Mouse (Mus musculus): ENCODE data around the gene Gnb3. TPM values are rescaled to one million over a fixed set of nuclear protein-coding genes. Genes with fewer than 3 reads are reported as not detected.
"Not testable (repeated sequence)": the region's sequence is repeated elsewhere in the genome, so short reads cannot be mapped to it uniquely, and the experiment has no call there.

The Gnb3 gene
- polyA plus RNA-seq, 1 experiment = not detected

DNA sequence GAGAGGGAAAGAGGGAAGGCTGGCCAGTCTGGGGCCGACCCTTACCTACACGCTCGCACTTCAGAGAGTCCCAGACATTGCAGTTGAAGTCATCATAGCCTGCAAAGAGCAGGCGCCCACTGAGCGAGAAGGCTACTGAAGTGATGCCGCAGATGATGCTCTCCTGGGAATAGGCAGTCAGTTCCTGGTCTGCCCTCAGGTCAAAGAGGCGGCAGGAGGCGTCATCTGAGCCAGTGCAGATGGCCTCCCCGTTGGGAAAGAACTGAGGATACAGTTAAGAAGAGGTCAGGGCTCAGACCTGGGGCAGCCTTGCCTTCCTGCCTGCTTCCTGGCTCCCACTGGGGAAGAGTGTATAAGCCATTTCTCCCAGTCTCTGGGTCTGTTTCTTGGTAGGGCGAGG lies 4.5 kb downstream of the Gnb3 start:
- H3K4me3 ChIP-seq (ENCODE audit: control insufficient read depth, low read depth, low read length) = no peak overlapping the region
- no peaks in the 10 kb centered on the region for H3K27me3 ChIP-seq (ENCODE audit: control insufficient read depth, insufficient read depth, low read length)
- H3K36me3 ChIP-seq (ENCODE audit: control insufficient read depth, insufficient read depth, low read length) = peaks cover 3% of the 10 kb centered on the region
- no peak for TF ChIP-seq POLR2A (IDR thresholded peaks at IDR 0.05; ENCODE audit: control insufficient read depth, low read depth, low read length)
- no peak for TF ChIP-seq CTCF (IDR thresholded peaks at IDR 0.05; ENCODE audit: control insufficient read depth, insufficient read depth, insufficient replicate concordance, low read depth, low read length)
- peaks cover under 1% of the 10 kb centered on the region; the same call in 1 of the 2 replicates for H3K4me1 ChIP-seq (ENCODE audit: control insufficient read depth, insufficient read depth, low read length)
- no peak overlapping the region for H3K27ac ChIP-seq (ENCODE audit: control insufficient read depth, insufficient read depth, low read depth, low read length)

DNA sequence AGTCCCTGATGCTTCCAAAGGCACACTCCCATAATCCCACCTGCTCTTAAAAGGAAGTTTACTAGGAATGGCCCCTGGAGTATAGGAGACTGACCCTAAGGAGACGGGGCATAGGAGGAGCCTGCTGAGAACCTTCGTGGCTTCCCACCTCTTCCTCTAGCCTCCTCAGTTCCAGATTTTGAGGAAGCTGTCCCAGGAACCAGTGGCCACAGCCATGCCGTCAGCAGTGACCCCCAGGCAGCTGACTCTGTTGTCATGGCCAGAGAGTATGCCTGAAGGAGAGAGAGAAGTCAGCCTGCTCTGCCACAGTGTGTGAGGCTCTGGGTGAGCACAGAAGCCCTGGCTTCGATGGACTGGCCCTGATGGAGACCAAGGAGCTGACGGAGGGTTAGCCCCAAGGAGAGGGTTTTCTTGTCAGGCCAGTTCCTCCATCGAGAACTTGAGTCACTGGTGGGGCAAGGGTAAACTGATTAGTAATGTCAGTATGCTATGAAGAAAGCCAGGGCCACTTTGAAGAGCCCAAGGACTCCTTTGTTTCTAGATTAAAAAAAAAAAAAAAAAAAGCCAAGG lies 5.5 kb downstream of the Gnb3 start:
- no peak overlapping the region for H3K4me3 ChIP-seq (ENCODE audit: control insufficient read depth, low read depth, low read length)
- no peaks in the 10 kb centered on the region for H3K27me3 ChIP-seq (ENCODE audit: control insufficient read depth, insufficient read depth, low read length)
- H3K36me3 ChIP-seq (ENCODE audit: control insufficient read depth, insufficient read depth, low read length) = peaks cover 3% of the 10 kb centered on the region
- TF ChIP-seq POLR2A (IDR thresholded peaks at IDR 0.05; ENCODE audit: control insufficient read depth, low read depth, low read length) (no peak), CTCF (IDR thresholded peaks at IDR 0.05; ENCODE audit: control insufficient read depth, insufficient read depth, insufficient replicate concordance, low read depth, low read length) (no peak)
- peaks cover 4% of the 10 kb centered on the region for H3K4me1 ChIP-seq (ENCODE audit: control insufficient read depth, insufficient read depth, low read length)
- no peak overlapping the region for H3K27ac ChIP-seq (ENCODE audit: control insufficient read depth, insufficient read depth, low read depth, low read length)

- Histone ChIP-seq H3K27ac (ENCODE audit: control insufficient read depth, insufficient read depth, low read depth, low read length) (no peak overlapping the region), H3K4me1 (ENCODE audit: control insufficient read depth, insufficient read depth, low read length) (peaks cover 10% of the 10 kb centered on the region), H3K27me3 (ENCODE audit: control insufficient read depth, insufficient read depth, low read length) (no peaks in the 10 kb centered on the region), H3K36me3 (ENCODE audit: control insufficient read depth, insufficient read depth, low read length) (peaks cover 3% of the 10 kb centered on the region), H3K4me3 (ENCODE audit: control insufficient read depth, low read depth, low read length) (no peak overlapping the region)
- TF ChIP-seq POLR2A (IDR thresholded peaks at IDR 0.05; ENCODE audit: control insufficient read depth, low read depth, low read length) = no peak
- no peak for TF ChIP-seq CTCF (IDR thresholded peaks at IDR 0.05; ENCODE audit: control insufficient read depth, insufficient read depth, insufficient replicate concordance, low read depth, low read length)
Observed at GRCm38 (mm10) chr6:124831649-124832048, 8.4 kb downstream of the Gnb3 start.

DNA sequence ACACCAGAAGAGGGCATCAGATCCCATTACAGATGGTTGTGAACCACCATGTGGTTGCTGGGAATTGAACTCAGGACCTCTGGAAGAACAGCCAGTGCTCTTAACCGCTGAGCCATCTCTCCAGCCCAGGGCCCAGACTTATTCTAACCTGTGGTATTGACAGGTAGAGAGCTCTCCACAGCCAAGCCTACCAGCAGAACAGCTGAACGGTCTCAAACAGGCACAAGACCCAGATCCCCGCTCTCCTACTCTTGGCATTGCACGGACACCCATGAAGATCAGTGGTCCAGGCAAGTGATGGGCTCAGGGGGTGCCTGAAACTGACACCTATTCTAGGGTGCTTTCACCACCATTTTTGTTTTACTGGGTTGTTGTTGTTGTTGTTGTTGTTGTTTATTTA lies 8.9 kb downstream of the Gnb3 start:
- H3K27me3 ChIP-seq (ENCODE audit: control insufficient read depth, insufficient read depth, low read length); H3K27ac ChIP-seq (ENCODE audit: control insufficient read depth, insufficient read depth, low read depth, low read length); H3K4me1 ChIP-seq (ENCODE audit: control insufficient read depth, insufficient read depth, low read length); H3K36me3 ChIP-seq (ENCODE audit: control insufficient read depth, insufficient read depth, low read length): not testable (repeated sequence)
- peak overlapping the region; percentile 27; the same call in 1 of the 2 replicates for H3K4me3 ChIP-seq (ENCODE audit: control insufficient read depth, low read depth, low read length)

DNA sequence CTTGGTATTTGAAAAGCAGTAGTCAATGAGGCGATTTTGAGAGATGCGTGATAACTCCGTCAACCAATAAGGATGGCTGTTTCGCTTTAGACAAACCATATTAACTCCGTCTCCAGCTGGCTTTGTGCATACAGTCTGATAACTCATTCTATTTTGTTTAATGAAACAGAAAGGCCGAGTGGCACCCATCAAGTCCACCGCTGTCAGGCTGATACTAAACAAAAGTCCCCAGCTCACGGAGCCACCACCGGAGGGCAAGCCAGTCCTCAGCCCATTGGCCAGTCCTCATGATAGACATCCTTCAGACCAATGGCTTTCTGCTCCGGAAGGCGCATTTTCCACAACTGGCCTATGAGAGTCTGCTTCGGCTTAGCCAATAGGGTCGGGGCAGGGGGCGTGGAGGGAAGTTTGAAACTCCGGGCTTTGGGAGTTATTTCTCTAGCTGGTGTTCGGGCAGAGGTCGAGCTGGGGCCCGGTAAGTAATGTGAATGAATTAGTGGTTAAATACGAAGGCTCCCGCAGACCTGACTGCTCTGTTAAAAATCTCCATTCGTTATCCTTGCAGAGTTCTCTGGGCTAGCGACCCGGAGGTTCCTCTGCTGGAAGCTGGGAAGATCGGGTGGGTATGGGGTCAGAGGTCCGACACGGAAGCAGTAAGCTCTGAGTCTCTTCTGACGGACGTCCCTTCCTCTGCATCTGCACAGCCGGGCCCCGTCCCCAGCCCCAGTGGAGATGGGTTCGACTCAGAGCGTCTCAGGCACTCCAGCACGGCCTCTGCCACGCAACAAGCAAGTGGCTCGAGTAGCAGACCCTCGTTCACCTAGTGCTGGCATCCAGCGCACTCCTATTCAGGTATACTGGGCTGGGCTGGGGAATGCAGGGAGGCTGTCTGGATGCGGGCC lies 10.0 kb downstream of the Gnb3 start:
- Histone ChIP-seq H3K27me3 (ENCODE audit: control insufficient read depth, insufficient read depth, low read length) (no peaks in the 10 kb centered on the region), H3K4me1 (ENCODE audit: control insufficient read depth, insufficient read depth, low read length) (peaks cover 10% of the 10 kb centered on the region), H3K4me3 (ENCODE audit: control insufficient read depth, low read depth, low read length) (peak overlapping the region; percentile 99), H3K27ac (ENCODE audit: control insufficient read depth, insufficient read depth, low read depth, low read length) (peak overlapping the region; percentile 98), H3K36me3 (ENCODE audit: control insufficient read depth, insufficient read depth, low read length) (peaks cover 3% of the 10 kb centered on the region)
- TF ChIP-seq POLR2A (IDR thresholded peaks at IDR 0.05; ENCODE audit: control insufficient read depth, low read depth, low read length) = peak; percentile 30; the same call in 1 of the 2 replicates
- no peak for TF ChIP-seq CTCF (IDR thresholded peaks at IDR 0.05; ENCODE audit: control insufficient read depth, insufficient read depth, insufficient replicate concordance, low read depth, low read length)

GRCm38 (mm10) chr6:124828868-124829798 lies 10.9 kb downstream of the Gnb3 start, which contains the start of the genes Usp5 and Cdca3:
Usp5 (minus strand) TSS chr6:124829484.
Cdca3 (plus strand) TSS chr6:124829547.
- Histone ChIP-seq H3K4me3 (ENCODE audit: control insufficient read depth, low read depth, low read length) (peak within 1 kb of the TSS; percentile 99), H3K36me3 (ENCODE audit: control insufficient read depth, insufficient read depth, low read length) (peaks cover 5% of the 10 kb centered on the region), H3K27ac (ENCODE audit: control insufficient read depth, insufficient read depth, low read depth, low read length) (peak within 1 kb of the TSS; percentile 98), H3K4me1 (ENCODE audit: control insufficient read depth, insufficient read depth, low read length) (peaks cover 10% of the 10 kb centered on the region), H3K27me3 (ENCODE audit: control insufficient read depth, insufficient read depth, low read length) (no peaks in the 10 kb centered on the region)
- TF ChIP-seq POLR2A (IDR thresholded peaks at IDR 0.05; ENCODE audit: control insufficient read depth, low read depth, low read length) (peak; percentile 98), CTCF (IDR thresholded peaks at IDR 0.05; ENCODE audit: control insufficient read depth, insufficient read depth, insufficient replicate concordance, low read depth, low read length) (no peak)

All from testis, adult 2 months (tissue).